19 mouse cellular contexts compared by ENCODE assay signal in the genomic region with DNA sequence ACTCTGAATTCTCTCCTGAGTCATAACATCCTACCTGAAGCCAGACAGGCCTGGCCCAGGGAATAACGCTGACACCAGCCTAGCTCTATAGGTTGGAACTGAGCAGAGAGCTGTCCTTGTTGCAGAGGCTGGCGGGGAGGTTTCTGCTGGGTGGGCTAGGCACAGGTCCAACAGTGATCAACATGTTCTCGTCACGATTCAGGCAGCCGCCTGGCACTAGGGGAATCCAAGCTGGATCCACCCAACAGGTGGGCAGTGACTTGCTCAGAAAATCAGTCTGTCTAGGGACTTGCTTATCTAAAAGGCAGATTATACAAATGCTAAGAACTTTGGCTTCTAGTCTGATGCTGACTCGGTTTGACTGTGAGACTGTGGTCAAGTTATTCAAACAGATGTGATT.
DNase-seq lines count a peak whose midpoint lies in the region; ATAC-seq and TF ChIP-seq lines count a peak whose summit lies in the region.
"Had no signal": no experiment of that assay in that cellular context is flagged by ENCODE, and none has a peak within 500 bp of the region (broad histone marks: within the 10 kb centered on the region; RNA-seq: fewer than 3 reads in every experiment).

No protein-coding gene starts in this region.

- H3K36me3 ChIP-seq in forebrain, embryonic 14.5 days (ENCODE audit: control insufficient read depth, insufficient read depth, low read length), result no peaks in the 10 kb centered on the region
- H3K36me3 ChIP-seq in forebrain, embryonic 15.5 days, result no peaks in the 10 kb centered on the region
- no peaks in the 10 kb centered on the region for H3K36me3 ChIP-seq in C2C12 (ENCODE audit: control insufficient read depth, insufficient read depth)
- no peaks in the 10 kb centered on the region for H3K36me3 ChIP-seq in kidney, adult 2 months (ENCODE audit: control insufficient read depth, insufficient read depth, low read length)
- H3K36me3 ChIP-seq: heart, embryonic 15.5 days; hindbrain, embryonic 13.5 days; neural tube, embryonic 12.5 days had no signal

- H3K4me1 ChIP-seq in forebrain, embryonic 14.5 days (ENCODE audit: control insufficient read depth, insufficient read depth, low read length), result no peaks in the 10 kb centered on the region
- no peaks in the 10 kb centered on the region for H3K4me1 ChIP-seq in forebrain, embryonic 15.5 days
- no peaks in the 10 kb centered on the region for H3K4me1 ChIP-seq in kidney, adult 2 months (ENCODE audit: control insufficient read depth, insufficient read depth, low read length)
- H3K4me1 ChIP-seq: heart, embryonic 15.5 days; hindbrain, embryonic 13.5 days; neural tube, embryonic 12.5 days had no signal

- H3ac ChIP-seq in C2C12 (ENCODE audit: control insufficient read depth, insufficient read length, low read depth), result peak overlapping the region; percentile 18

- H3K27ac ChIP-seq in forebrain, embryonic 14.5 days (ENCODE audit: low read depth, low read length), result no peak overlapping the region
- no peak overlapping the region for H3K27ac ChIP-seq in forebrain, embryonic 15.5 days (replicated peaks)
- H3K27ac ChIP-seq in gastrocnemius, adult 2 months, result no peak overlapping the region
- no peak overlapping the region for H3K27ac ChIP-seq in kidney, adult 2 months (ENCODE audit: insufficient read depth, low read depth, low read length)
- H3K27ac ChIP-seq: heart, embryonic 15.5 days; hindbrain, embryonic 13.5 days; neural tube, embryonic 12.5 days had no signal

- intact Hi-C loops in left cerebral cortex, postnatal 14 days (cut with DNase I), result no loop called here
- intact Hi-C loops in gastrocnemius, adult 2 months (cut with DNase I), result no loop called here

- H3K4me3 ChIP-seq in forebrain, embryonic 14.5 days (ENCODE audit: low read depth, low read length), result no peak overlapping the region
- no peak overlapping the region for H3K4me3 ChIP-seq in forebrain, embryonic 15.5 days
- H3K4me3 ChIP-seq in C2C12 (ENCODE audit: insufficient read depth, poor library complexity, severe bottlenecking), result no peak overlapping the region
- no peak overlapping the region for H3K4me3 ChIP-seq in gastrocnemius, adult 2 months
- H3K4me3 ChIP-seq in kidney, adult 2 months (ENCODE audit: insufficient read depth, low read depth, low read length), result no peak overlapping the region
- H3K4me3 ChIP-seq: erythroblast, embryonic 14.5 days; heart, embryonic 15.5 days; hindbrain, embryonic 13.5 days; neural tube, embryonic 12.5 days had no signal

- no peak for TF ChIP-seq CTCF in C2C12 (IDR thresholded peaks at IDR 0.05; ENCODE audit: control insufficient read depth, insufficient read depth, insufficient read length)
- TF ChIP-seq CTCF in gastrocnemius, adult 2 months (IDR thresholded peaks at IDR 0.05), result no peak
- TF ChIP-seq CTCF in kidney, adult 2 months (conservative IDR thresholded peaks at IDR 0.05; ENCODE audit: insufficient read depth, insufficient read length, low read depth, low read length), result no peak

- H3K4me2 ChIP-seq in forebrain, embryonic 14.5 days (ENCODE audit: low read length), result no peak overlapping the region
- H3K4me2 ChIP-seq in forebrain, embryonic 15.5 days (replicated peaks), result no peak overlapping the region
- H3K4me2 ChIP-seq: heart, embryonic 15.5 days; hindbrain, embryonic 13.5 days; lung, embryonic 14.5 days; neural tube, embryonic 12.5 days had no signal

- no peak overlapping the region for H3K9ac ChIP-seq in forebrain, embryonic 14.5 days (ENCODE audit: low read length)
- no peak overlapping the region for H3K9ac ChIP-seq in forebrain, embryonic 15.5 days (replicated peaks)
- H3K9ac ChIP-seq: heart, embryonic 15.5 days; hindbrain, embryonic 13.5 days; lung, embryonic 14.5 days; neural tube, embryonic 12.5 days had no signal

- peak; percentile 60 for ATAC-seq in forebrain, embryonic 14.5 days
- ATAC-seq in forebrain, embryonic 15.5 days (replicated peaks), result no peak; the same call in 1 of the 2 replicates

- H3K79me3 ChIP-seq in C2C12 (ENCODE audit: low read depth), result no peaks in the 10 kb centered on the region

- no peak for TF ChIP-seq POLR2A in kidney, adult 2 months (IDR thresholded peaks at IDR 0.05; ENCODE audit: low read depth, low read length)

- peak; percentile 52 for DNase-seq in forebrain, embryonic 14.5 days (ENCODE audit: low spot score)
- peak; percentile 32 to 54 for DNase-seq in frontal cortex, adult 2 months (ENCODE audit: extremely low spot score in 1 of 2, low spot score in 1 of 2)
- peak; percentile 37 to 64 for DNase-seq in left cerebral cortex, postnatal 14 days (ENCODE audit: low spot score in 2 of 2)
- no peak for DNase-seq in urinary bladder, postnatal 14 days (ENCODE audit: low spot score)
- no peak for DNase-seq in gastrocnemius, adult 2 months
- no peak for DNase-seq in kidney, adult 2 months
- DNase-seq: adrenal gland, postnatal 10 days; cerebellum, adult 8-10 months; heart, adult 18-20 months; kidney, adult 11 months; kidney, postnatal 14 days; lung, embryonic 14.5 days; midbrain, embryonic 14.5 days had no signal

- no peaks in the 10 kb centered on the region for H3K79me2 ChIP-seq in C2C12 (ENCODE audit: control insufficient read depth, insufficient read depth)

- H3K27me3 ChIP-seq in forebrain, embryonic 14.5 days (replicated peaks; ENCODE audit: control insufficient read depth, insufficient read depth, low read length), result no peaks in the 10 kb centered on the region
- H3K27me3 ChIP-seq in forebrain, embryonic 15.5 days, result no peaks in the 10 kb centered on the region
- no peaks in the 10 kb centered on the region for H3K27me3 ChIP-seq in C2C12 (ENCODE audit: control insufficient read depth, insufficient read depth, insufficient read length)
- no peaks in the 10 kb centered on the region for H3K27me3 ChIP-seq in kidney, adult 2 months (replicated peaks; ENCODE audit: control insufficient read depth, insufficient read depth, low read length)
- H3K27me3 ChIP-seq: heart, embryonic 15.5 days; hindbrain, embryonic 13.5 days; neural tube, embryonic 12.5 days had no signal

- 65% methylated on average over 6 of the region's 6 CpGs for WGBS in forebrain, embryonic 14.5 days
- 61% methylated on average over 6 of the region's 6 CpGs for WGBS in forebrain, embryonic 15.5 days
- WGBS in kidney, adult 2 months, result 80% methylated on average over 6 of the region's 6 CpGs

- no peaks in the 10 kb centered on the region for H3K9me3 ChIP-seq in forebrain, embryonic 14.5 days (replicated peaks; ENCODE audit: control insufficient read depth, low read length)
- no peaks in the 10 kb centered on the region for H3K9me3 ChIP-seq in forebrain, embryonic 15.5 days
- H3K9me3 ChIP-seq: heart, embryonic 15.5 days; hindbrain, embryonic 13.5 days; neural tube, embryonic 12.5 days had no signal

TF ChIP-seq in C2C12, 6 proteins besides CTCF, POLR2A, EP300 and RAD21:
- TF ChIP-seq MAX (IDR thresholded peaks at IDR 0.05) (no peak), USF1 (IDR thresholded peaks at IDR 0.05; ENCODE audit: low read depth) (no peak), CEBPB (IDR thresholded peaks at IDR 0.05; ENCODE audit: low read depth) (no peak), MYOD1 (IDR thresholded peaks at IDR 0.05; ENCODE audit: control insufficient read depth, insufficient read length, low read depth) (peak; percentile 82), MYOG (IDR thresholded peaks at IDR 0.05; ENCODE audit: control insufficient read depth, extremely low read depth, insufficient read length) (no peak)
TF ChIP-seq in C2C12: peak in this region for 1.

Comparison
In these comparisons a context has a peak if more than half of its experiments do, and no peak if none do; other contexts are left out.
1. DNase-seq: peak in forebrain, embryonic 14.5 days (single experiment), frontal cortex, adult 2 months (2 of 2) and left cerebral cortex, postnatal 14 days (2 of 2); none in urinary bladder, postnatal 14 days (single experiment), gastrocnemius, adult 2 months (single experiment) and kidney, adult 2 months (single experiment).